Mouse (Mus musculus) ZHBTc4 (cell line): ENCODE measurements around the gene Hist3h2a.
A peak's percentile ranks its signal among the peaks of the same experiment; 100 is the strongest.

ENCODE experiments used
- DNase-seq: peaks from one replicate; pipeline ENCODE4 v3.0.0-alpha.2; 2011; ENCODE audit warnings: low read depth, low spot score

The Hist3h2a gene

DNA sequence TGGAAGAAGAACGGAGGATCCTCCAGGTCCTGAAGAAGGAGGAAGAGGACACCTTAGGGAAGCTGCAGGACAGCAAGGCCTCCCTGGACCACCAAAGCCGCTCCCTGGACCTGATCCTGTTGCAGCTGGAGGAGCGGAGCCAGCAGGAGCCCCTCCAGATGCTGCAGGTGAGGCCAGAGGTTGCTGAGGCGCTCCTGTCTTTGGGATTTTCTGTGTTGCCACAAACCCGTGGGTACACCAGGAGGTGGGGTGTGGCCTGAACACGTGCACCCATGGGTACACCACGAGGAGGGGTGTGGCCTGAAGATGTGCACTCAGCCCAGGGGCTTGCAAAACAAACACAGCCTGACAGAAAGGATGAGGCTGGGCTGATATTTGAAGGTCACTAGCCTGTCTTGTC lies 14.1 kb downstream of the Hist3h2a start:
- no peak for DNase-seq

DNA sequence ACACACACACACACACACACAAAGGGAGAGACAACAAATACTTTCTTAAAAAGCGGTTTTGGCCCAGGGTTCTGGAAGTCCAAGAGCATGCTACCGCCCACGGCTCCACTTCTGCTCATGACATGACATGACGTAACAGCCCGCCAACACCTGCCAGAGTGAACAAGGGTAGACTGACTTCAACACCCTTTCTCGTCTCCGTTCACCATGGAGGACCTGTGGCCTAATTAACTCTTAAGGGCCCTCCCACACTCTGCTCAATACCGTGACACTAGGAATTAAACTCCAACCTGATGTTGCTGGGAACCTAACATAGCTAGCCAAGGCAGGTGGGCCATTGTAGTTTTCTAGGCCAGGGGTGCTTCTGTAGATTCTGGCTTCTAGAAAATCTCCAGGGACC lies 14.5 kb downstream of the Hist3h2a start:
- DNase-seq: no peak

DNA sequence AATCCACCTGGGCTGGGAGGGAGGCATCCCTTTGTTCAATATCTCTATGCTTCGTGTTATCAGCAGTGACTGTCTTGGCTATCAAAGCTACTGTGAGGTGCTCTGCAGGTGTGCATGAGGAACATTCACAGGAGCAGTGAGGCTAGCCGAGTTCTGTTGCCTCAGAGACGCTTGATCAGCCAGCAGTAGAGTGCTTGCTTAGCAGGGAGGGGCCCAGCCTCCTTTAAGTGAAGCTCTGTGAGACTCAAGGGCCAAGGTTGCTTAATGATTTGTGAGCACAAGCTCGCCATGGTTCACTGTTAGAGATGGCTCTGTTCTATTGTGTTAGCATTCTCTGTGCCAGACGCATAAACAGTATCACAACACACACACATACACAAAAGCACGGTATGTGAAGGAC lies 15.2 kb downstream of the Hist3h2a start:
- no peak for DNase-seq

DNA sequence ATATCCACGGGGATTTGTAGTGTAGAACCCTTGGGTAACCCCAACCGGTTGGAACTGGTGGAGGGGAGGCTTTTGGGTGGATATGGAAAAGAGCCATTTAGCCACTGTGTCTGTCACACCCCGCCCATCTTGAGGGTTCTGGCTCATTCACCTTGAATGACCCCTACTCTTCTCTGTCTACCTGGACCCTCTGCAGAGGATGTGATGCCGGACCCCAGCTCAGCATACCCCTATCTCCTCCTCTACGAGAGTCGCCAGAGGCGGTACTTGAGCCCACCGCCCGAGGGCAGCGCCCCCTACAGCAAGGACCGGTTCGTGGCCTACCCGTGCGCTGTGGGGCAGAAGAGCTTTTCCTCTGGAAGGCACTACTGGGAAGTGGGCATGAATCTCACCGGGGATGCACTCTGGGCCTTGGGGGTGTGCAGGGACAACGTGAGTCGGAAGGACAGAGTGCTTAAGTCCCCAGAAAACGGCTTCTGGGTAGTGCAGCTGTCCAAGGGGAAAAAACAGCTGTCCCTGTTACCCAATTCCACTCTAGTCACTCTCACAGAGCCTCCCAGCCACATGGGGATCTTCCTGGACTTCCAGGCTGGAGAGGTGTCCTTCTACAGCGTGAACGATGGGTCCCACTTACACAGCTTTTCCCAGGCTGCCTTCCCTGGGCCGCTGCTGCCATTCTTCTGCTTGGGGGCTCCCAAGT lies 16.5 kb downstream of the Hist3h2a start:
- DNase-seq: peak; percentile 58

DNA sequence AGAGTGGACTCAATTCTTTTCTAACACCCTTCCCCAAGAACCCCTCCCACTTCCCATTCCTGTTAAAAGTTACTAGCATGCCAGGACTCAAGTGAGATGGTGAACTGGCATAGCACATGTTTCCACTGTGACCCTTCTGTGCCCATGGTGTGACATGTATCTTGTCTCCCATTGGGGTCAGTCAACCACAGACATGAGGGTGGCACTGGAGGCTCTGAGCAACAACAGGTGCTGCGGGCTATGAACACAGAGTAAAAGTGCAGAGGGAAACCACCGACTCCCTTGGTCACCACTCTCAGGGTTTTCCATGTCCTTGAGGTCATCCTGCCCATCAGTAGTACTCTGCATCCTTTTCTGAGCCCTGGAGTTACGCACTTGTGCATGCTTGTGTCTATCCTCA lies 17.3 kb downstream of the Hist3h2a start:
- no peak for DNase-seq

DNA sequence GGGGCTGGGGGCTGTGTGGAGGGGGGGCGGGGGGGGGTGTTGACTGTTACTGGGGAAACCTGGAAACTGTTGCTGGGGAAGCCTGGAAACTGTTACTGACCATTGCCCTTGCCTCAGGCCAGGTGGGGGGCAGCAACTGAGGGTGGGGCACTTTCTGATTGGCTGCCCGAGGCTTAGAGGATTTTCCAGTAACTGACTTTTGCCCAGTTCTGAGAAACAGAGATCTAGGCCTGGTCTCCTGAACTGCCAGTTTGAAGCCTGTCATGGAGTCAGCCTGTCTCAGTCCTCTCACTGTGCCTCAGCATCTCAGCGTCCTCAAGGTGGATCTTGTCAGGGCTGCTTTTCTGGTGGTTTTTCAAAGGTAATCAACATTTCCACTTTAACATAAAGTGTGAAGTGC lies 19.9 kb downstream of the Hist3h2a start:
- no peak for DNase-seq

DNA sequence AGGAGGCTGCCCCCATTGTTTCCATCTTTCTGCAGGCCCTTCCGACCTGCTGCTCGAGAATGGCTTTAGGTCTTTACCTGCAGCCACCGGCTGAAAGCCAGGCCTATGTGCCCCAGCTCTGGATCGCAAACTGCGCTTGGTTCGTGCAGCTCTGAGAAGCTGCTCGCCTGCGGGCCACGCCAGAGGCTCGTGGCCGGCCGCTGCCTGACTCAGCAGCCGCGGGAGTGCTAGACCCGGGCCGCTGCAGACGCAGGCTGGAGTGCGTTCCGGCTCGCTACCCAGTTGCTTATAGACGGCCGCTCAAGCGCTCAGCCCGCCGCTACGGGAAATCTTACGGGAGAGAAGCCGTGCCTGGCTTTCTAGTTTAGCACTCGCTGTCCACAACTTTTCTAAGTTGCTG lies 22.7 kb downstream of the Hist3h2a start:
- peak; percentile 53 for DNase-seq

DNA sequence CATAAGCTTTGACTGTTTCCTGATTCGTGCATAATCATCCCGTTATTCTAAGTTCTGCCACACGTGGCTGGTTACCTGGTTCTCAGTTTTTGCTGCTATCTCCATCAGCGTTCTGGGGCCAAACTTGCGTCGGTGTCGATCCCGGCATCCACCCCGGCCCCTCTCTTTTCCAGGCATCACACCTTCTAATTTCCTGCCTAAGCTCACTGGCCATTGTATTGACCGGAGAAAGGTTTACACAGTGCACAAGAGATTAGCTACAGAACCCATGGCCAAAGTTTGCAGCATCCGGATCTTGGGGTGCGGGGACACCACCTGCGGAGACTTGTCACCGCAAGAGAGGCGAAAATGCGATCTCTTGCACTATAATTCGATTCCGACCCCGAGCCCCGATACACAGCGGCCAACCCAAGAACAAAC lies 23.1 kb downstream of the Hist3h2a start:
- no peak for DNase-seq

DNA sequence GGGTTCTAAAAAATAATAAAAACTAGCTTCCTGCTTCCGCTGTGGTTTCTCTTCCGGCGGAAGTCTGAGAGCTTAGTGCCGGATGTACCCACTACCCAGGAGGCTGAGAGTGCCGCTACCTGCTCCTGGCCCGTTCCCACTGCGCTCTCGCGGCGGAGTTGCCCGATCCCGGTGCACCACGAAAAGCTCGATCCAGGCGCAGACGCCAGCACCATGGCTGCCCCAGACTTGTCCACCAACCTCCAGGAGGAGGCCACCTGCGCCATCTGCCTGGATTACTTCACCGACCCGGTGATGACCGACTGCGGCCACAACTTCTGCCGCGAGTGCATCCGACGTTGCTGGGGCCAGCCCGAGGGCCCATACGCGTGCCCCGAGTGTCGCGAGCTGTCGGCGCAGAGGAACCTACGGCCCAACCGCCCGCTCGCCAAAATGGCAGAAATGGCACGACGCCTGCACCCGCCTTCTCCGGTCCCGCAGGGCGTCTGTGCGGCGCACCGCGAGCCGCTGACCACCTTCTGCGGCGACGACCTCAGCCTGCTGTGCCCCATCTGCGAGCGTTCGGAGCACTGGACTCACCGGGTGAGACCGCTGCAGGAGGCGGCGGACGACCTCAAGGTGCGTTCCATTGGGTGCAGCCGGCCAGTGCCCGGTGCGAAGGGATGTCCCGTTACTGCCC lies 23.7 kb downstream of the Hist3h2a start, which contains the start of gene Trim11:
Gene Trim11 (plus strand): TSS at position 67 of the 679 bp plus-strand sequence.
- peak; percentile 79 for DNase-seq

DNA sequence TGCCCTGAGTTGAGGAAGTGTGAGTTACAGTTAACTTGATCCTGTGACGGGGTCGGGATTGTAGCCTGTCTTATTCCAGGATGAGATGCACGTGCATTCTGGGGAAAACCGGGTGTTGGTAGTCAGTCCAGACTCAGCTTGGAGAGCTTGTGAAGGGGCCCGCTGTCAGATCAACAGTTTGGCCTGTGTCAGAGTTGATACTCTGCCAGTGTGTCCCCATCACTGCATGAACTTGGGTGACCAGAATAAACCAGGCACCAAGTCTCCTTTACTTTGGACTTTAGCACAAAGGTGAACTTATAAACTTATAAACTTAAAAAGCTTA lies 24.2 kb downstream of the Hist3h2a start:
- DNase-seq: no peak

DNA sequence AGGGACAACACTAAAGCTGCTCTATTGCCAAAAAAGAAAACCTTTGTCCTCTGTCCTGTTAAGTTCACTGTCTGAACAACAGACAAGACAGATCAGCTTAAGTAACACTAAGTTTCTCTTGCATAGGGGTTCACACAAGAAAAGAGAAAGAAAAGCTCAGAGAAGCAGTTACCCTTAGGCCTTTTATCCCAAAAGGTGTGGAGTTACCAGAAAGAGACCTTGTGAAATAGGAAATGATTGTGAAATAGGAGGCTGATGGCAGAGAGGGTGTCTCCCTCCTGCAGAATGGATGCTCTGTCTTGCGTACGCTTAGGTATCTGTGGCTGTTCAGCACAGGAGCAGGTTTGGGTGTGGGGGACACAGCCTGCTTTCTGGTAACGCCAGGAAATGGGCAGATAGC lies 24.7 kb downstream of the Hist3h2a start:
- DNase-seq: no peak

DNA sequence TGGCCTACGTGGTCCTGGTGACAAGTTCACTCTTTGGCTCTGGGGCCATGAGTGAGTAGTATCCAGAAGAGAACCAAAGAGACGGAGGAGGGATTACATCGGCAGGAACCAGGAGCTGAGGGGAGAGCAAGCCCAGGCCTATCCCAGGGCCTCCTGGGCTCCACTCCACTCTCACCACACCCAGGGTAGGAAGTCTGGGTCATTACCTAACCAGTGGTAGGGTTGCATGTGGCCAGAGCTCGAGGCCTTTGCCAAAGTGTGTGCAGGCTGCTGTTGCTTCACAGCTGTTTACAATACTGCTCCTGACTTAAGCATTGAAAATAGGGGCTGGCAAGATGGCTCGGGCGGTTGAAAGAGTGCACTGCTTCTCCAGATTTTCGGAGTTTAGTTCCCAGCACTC lies 25.2 kb downstream of the Hist3h2a start:
- no peak for DNase-seq

DNA sequence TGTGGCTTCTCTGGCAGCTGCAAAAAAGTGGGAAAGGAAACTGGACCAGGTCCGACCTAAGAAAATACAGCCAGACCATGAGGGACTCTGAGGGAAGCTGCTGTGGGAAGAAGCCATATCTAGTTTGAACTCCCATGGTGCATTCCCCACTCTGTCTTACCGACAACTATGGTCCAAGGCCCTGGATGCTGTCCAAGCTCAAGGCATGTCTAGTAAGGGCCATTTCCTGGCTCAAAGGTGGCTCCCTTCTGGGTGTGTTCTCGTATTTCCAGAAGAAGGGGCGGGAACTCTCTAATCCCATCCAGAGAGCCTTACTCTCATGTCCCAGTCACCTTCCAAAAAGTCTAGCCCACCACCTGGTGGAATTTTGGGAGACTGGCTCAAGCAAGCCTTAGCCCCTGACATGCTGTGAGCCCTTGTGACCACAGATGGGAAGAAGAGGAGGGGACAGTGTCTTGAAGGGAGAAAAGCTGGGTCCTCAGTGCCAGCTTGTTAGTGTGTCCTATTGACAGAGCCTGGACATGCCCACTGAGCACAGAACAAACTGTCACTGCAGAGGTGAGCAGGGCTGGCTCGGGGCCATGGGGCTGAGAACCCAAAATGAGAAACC lies 26.0 kb downstream of the Hist3h2a start:
- peak; percentile 40 for DNase-seq

DNA sequence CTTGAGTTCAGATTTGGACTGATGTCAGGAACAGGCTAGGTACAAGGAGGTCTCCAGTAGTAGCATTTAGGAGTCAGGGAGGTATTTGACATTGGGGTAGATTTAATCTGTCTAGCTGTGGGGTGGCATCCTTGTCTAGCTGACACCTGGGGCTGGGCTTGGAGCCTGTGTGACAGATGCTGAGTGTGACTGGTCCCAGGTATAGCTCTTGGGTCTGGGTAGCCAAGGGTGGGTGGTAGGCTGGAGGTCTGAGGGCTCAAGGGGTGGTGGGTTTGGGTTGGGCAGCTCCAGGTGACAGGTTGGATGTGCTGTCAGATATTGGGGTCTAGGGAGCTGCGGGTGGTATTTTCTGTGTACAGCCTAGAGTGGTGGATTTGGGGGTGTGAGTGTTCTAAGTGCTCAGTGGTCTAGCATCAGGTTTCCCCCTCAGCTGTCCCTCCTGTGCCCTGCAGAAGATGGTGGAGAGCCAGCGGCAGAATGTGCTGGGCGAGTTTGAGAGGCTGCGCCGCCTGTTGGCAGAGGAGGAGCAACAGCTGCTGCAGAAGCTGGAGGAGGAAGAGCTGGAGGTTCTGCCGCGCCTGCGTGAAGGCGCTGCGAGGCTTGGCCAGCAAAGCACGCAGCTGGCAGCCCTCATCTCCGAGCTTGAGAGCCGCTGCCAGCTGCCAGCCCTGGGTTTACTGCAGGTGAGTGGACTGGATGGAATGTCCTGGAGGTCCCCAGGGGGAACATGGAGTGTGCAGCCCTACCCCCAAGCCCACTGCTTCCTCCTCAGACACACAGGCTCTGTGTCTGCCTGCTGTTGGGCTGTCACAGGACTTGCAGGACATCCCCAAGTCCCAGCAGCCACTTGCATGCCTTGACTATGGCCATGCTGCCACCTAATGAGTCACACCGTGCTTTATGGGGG lies 27.3 kb downstream of the Hist3h2a start:
- peak; percentile 75 for DNase-seq

DNA sequence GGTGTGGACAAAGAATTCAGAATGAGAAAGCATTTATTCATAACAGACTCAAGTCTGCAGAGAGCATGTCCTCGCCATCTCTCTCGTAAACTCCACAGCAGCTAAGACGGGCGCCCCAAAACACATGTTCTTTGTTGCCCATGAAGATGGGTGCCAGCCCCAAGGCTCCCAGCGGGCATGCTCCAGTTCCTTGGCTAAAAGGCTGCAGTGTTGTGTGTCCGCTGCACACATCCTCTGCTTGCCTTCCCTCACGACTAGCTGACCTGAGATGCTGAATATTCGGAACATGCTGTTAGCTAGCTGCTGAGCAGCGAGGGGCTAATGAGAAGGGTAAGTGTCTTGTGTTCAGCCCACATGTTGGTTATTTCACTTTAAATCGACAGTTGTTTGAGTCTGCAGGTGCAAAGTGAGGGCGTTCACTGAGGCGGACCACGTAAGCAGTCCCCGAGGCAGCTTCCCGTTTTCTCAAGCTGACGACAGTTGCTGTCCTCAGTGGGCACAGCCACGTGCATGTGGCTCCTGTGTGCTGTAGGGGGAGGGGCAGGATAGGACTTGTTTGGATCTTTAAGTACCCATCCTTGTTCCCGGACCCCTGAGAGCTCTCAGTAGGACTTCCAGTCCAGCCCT lies 28.1 kb downstream of the Hist3h2a start:
- DNase-seq: no peak

DNA sequence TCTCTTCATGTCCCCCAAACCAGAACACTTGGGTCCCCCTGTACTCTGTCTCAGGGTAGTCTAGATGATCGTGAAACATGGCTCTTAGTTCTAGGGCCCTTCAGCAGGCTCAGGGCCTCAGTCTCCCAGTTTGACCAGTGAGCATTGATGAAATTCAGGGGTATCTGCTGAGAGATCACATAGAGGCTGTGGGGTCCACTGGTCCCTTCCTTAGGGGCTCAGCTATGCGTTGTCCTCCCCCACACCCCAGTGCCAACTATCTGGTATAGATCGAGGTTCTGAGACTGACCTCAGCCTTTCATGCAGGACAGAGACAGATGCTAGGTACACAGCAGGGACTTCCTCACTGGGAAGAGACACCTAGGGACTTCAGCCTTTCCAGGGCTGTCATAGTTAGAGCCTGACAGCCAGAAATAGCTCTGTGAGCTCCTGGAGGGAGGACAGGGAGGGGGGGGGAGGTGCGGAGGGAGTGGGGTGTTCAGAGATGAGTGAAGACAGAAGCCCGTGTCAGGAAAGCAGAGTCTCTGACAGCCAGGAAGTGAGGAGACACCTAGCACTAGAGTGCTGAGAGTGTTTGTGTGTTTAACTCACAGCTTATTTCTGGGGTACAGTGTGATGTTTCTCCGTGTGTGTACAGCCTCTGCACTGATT lies 29.3 kb downstream of the Hist3h2a start:
- no peak for DNase-seq

DNA sequence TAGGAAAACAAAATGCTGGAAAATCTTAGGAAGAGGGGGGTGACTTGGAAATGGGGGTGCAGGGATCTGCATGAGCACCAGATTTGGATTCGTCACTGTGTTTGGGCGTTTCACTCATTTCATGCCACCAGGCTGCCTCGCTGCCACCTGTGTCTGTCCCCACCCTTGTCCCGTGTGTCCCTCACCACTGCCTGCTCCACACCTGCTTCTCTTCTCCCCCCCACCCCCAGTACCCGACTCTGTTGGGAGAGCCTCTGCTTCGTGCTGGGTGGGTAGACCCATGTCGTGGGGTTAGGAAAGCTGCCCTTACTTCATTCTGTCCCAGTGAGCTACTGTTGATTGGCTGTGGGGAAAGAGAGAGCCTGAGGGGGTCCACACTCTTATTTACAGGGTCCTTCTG lies 30.2 kb downstream of the Hist3h2a start:
- DNase-seq: no peak

DNA sequence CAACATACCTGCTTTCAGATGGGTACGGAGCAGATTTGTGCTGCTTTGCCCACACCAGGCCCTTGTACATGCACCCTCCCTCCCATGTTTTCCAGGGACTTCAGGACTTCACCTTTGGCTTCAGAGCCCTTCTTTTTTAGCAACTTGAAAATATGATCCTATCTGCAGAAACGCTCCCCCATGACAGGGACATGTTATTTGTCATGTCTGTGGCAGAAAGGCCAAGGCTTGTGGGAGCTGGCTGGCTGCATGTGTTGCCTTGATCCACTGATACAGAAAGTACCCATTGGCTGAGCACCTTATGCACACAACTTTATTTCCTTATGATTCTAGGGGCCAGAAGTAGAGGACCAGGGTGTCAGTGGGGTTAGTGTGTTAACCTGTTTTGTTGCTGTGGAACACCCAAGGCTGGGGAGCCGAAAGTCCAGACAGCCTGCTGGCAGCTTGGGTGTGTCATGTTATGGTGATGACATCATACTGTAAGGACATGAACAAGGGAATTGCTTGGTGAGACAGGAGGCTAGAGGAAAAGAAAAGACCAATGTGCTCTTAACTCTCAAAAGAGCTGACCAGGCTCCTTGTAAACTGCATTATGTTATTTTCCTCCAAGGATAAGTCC lies 30.9 kb downstream of the Hist3h2a start:
- no peak for DNase-seq

DNA sequence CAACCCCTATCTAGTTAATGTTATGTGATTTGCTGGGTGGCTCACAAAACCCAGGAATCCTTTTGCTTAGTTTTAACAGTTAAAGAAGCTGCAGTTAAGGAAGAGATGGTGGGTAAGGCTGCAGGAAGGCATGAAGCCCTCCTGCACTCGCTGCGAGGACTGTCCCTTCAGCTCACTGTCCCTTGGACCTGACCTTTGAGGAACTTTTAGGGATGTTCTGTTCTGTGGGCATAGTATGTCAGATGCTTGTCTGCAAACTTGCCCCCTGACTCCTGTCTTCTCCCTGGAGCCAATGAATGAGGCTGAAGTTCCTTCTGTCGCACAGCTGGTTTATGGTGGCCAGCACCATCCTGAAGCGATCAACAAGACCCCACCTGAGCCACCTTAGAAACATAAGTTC lies 34.7 kb downstream of the Hist3h2a start:
- DNase-seq: no peak

DNA sequence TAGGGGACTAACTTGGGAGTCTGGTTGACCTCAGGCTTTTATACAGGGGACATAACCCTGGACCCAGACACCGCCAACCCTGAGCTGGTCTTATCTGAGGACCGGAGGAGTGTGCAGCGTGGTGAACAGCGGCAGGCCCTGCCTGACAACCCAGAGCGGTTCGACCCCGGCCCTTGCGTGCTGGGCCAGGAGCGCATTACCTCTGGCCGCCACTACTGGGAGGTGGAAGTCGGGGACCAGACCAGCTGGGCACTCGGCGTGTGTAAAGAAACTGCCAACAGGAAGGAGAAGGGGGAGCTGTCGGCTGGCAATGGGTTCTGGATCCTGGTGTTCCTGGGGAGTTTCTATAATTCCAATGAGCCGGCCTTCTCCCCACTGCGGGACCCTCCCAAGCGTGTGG lies 35.7 kb downstream of the Hist3h2a start:
- DNase-seq: peak; percentile 52

DNA sequence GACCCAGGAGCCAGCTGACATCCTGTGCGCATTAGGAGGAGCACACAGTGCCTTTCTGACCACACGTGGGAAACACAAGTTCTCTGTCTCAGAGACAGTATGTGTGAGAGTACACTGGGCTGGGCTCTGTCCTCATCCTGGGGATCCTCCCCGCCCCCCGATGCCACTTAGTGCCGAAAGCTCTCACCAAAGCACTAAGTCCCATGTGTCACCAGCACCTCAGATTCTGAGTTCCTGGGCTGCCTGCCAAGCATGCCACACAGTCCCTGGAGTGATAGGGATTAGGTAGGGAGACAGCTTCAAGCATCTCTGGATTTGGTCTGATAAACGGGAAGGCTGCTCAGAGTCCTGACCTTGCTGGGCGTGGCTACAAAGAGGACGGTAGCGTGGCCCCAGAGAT lies 36.3 kb downstream of the Hist3h2a start:
- DNase-seq: no peak
